Mouse (Mus musculus) embryonic fibroblast, embryonic 13.5 days (primary cell): ENCODE measurements around the gene Dvl2.

Source experiments
- CTCF ChIP-seq: IDR thresholded peaks from 2 replicates; pipeline ENCODE4 v1.5.1; 2011; ENCODE audit warnings: mild to moderate bottlenecking, control low read depth, low read length, moderate library complexity, borderline replicate concordance; ENCODE audit not compliant: insufficient read depth
- POLR2A ChIP-seq: IDR thresholded peaks from 2 replicates; pipeline ENCODE4 v1.6.1; 2011; ENCODE audit warnings: low read depth, mild to moderate bottlenecking, control low read depth, low read length, moderate library complexity

DNA sequence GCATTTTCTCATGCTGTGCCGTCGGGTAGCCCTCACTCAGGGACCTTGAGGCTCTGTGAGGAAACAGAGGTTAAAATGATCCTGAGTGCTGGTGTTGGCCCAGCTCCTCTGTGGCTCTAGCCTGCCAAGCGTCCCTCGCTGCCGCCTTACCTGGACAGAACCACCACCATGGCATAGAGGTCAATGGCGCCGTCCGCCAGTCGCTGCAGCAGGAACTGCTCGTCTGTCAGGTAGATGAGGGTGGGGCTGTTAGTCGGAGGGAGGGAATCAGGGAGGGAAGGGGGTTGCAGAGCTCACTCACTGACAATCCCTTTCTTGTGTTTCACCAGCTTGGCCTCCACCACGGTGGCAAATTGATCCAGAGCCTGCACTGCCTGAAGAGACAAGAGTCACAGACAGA lies 10.2 kb downstream of the Dvl2 start:
- TF ChIP-seq CTCF (no peak), POLR2A (no peak)
